Mouse (Mus musculus): ENCODE measurements around the gene Crk. TPM values are rescaled to one million over a fixed set of nuclear protein-coding genes. Genes with fewer than 3 reads are reported as not detected.

Crk gene
- polyA plus RNA-seq (2016; fragmentation: Nextera tagmentation; extraction: Ambion mirVana): 50.2 and 53.6 TPM in 2 replicates

- H3K4me2 ChIP-seq: peak within 1 kb of the TSS; percentile 81
- peaks cover 42% of the 10 kb centered on the region for H3K4me1 ChIP-seq
- WGBS (ENCODE audit: insufficient replicate concordance): under 1% methylated on average over 53 of the region's 55 CpGs
- H3K36me3 ChIP-seq: peaks cover 28% of the 10 kb centered on the region
- peak within 1 kb of the TSS; percentile 95 for H3K4me3 ChIP-seq
- ATAC-seq: peak; percentile 98
- H3K9ac ChIP-seq: peak within 1 kb of the TSS; percentile 95
- H3K27me3 ChIP-seq (replicated peaks): no peaks in the 10 kb centered on the region
- H3K27ac ChIP-seq: peak within 1 kb of the TSS; percentile 93
- no peaks in the 10 kb centered on the region for H3K9me3 ChIP-seq (replicated peaks)
Measured at GRCm38 (mm10) chr11:75678747-75679438, at the start of gene Crk. Crk (plus strand) TSS chr11:75679259.

- Histone ChIP-seq H3K27me3 (replicated peaks) (no peaks in the 10 kb centered on the region), H3K4me3 (peak overlapping the region; percentile 83), H3K9me3 (replicated peaks) (no peaks in the 10 kb centered on the region), H3K9ac (peak overlapping the region; percentile 81), H3K36me3 (peaks cover 52% of the 10 kb centered on the region), H3K4me2 (peak overlapping the region; percentile 74), H3K27ac (peak overlapping the region; percentile 84), H3K4me1 (peaks cover 34% of the 10 kb centered on the region)
- WGBS (ENCODE audit: insufficient replicate concordance): 8% methylated on average over 5 of the region's 5 CpGs
- no peak for ATAC-seq
Measured at GRCm38 (mm10) chr11:75630098-75630497, 49.0 kb upstream of the Crk start.

GRCm38 (mm10) chr11:75630645-75631229 lies 48.3 kb upstream of the Crk start, which contains the start of gene Inpp5k:
Inpp5k (plus strand) TSS chr11:75630988.
- Histone ChIP-seq H3K4me2 (peak within 1 kb of the TSS; percentile 74), H3K27ac (peak within 1 kb of the TSS; percentile 84), H3K27me3 (replicated peaks) (no peaks in the 10 kb centered on the region), H3K4me3 (peak within 1 kb of the TSS; percentile 83), H3K9me3 (replicated peaks) (no peaks in the 10 kb centered on the region), H3K9ac (peak within 1 kb of the TSS; percentile 81), H3K4me1 (peaks cover 34% of the 10 kb centered on the region), H3K36me3 (peaks cover 52% of the 10 kb centered on the region)
- peak; percentile 100 for ATAC-seq
- WGBS (ENCODE audit: insufficient replicate concordance): under 1% methylated on average over 53 of the region's 53 CpGs

- peak overlapping the region; percentile 83 for H3K4me3 ChIP-seq
- no peaks in the 10 kb centered on the region for H3K9me3 ChIP-seq (replicated peaks)
- H3K27me3 ChIP-seq (replicated peaks): no peaks in the 10 kb centered on the region
- ATAC-seq: no peak
- H3K36me3 ChIP-seq: peaks cover 43% of the 10 kb centered on the region
- H3K4me2 ChIP-seq: peak overlapping the region; percentile 74
- H3K27ac ChIP-seq: no peak overlapping the region
- 16% methylated on average over 13 of the region's 13 CpGs for WGBS (ENCODE audit: insufficient replicate concordance)
- H3K4me1 ChIP-seq: peaks cover 32% of the 10 kb centered on the region
- H3K9ac ChIP-seq: peak overlapping the region; percentile 81
Measured at GRCm38 (mm10) chr11:75631561-75632225, 47.4 kb upstream of the Crk start.

- Histone ChIP-seq H3K9ac (no peak overlapping the region), H3K27ac (no peak overlapping the region), H3K27me3 (replicated peaks) (no peaks in the 10 kb centered on the region), H3K4me1 (peaks cover 26% of the 10 kb centered on the region), H3K9me3 (replicated peaks) (no peaks in the 10 kb centered on the region), H3K36me3 (peaks cover 42% of the 10 kb centered on the region), H3K4me2 (peak overlapping the region; percentile 74; the same call in 1 of the 2 replicates), H3K4me3 (no peak overlapping the region)
- no peak for ATAC-seq
- WGBS (ENCODE audit: insufficient replicate concordance): 85% methylated on average over 5 of the region's 5 CpGs
Measured at GRCm38 (mm10) chr11:75632921-75633320, 46.1 kb upstream of the Crk start.

- no peak overlapping the region for H3K9ac ChIP-seq
- WGBS (ENCODE audit: insufficient replicate concordance): 69% methylated on average over 3 of the region's 3 CpGs
- peaks cover 20% of the 10 kb centered on the region for H3K4me1 ChIP-seq
- ATAC-seq: no peak
- H3K36me3 ChIP-seq: peaks cover 39% of the 10 kb centered on the region
- no peaks in the 10 kb centered on the region for H3K9me3 ChIP-seq (replicated peaks)
- no peaks in the 10 kb centered on the region for H3K27me3 ChIP-seq (replicated peaks)
- peak overlapping the region; percentile 11; the same call in 1 of the 2 replicates for H3K27ac ChIP-seq
- H3K4me3 ChIP-seq: no peak overlapping the region
- no peak overlapping the region for H3K4me2 ChIP-seq
Measured at GRCm38 (mm10) chr11:75634801-75635200, 44.3 kb upstream of the Crk start.

- peaks cover 15% of the 10 kb centered on the region for H3K4me1 ChIP-seq
- H3K27ac ChIP-seq: no peak overlapping the region
- WGBS (ENCODE audit: insufficient replicate concordance): 68% methylated on average over 11 of the region's 11 CpGs
- H3K9ac ChIP-seq: no peak overlapping the region
- no peak overlapping the region for H3K4me3 ChIP-seq
- H3K36me3 ChIP-seq: peaks cover 39% of the 10 kb centered on the region
- ATAC-seq: no peak
- H3K9me3 ChIP-seq (replicated peaks): no peaks in the 10 kb centered on the region
- H3K4me2 ChIP-seq: no peak overlapping the region
- no peaks in the 10 kb centered on the region for H3K27me3 ChIP-seq (replicated peaks)
Measured at GRCm38 (mm10) chr11:75635315-75635714, 43.7 kb upstream of the Crk start.

- WGBS (ENCODE audit: insufficient replicate concordance): 80% methylated on average over 5 of the region's 5 CpGs
- ATAC-seq: no peak
- H3K9ac ChIP-seq: no peak overlapping the region
Measured at GRCm38 (mm10) chr11:75643323-75643722, 35.7 kb upstream of the Crk start.

GRCm38 (mm10) chr11:75644684-75645083 lies 34.4 kb upstream of the Crk start:
- H3K4me2 ChIP-seq: no peak overlapping the region
- no peak overlapping the region for H3K4me3 ChIP-seq
- no peak overlapping the region for H3K27ac ChIP-seq
- ATAC-seq: no peak
- 41% methylated on average over 9 of the region's 9 CpGs for WGBS (ENCODE audit: insufficient replicate concordance)
- H3K36me3 ChIP-seq: peaks cover 12% of the 10 kb centered on the region; the same call in 1 of the 2 replicates
- H3K9me3 ChIP-seq (replicated peaks): no peaks in the 10 kb centered on the region
- H3K4me1 ChIP-seq: peaks cover 13% of the 10 kb centered on the region
- H3K27me3 ChIP-seq (replicated peaks): no peaks in the 10 kb centered on the region
- H3K9ac ChIP-seq: no peak overlapping the region

More at GRCm38 (mm10) chr11:75643323-75643722, 35.7 kb upstream of the Crk start:
- Histone ChIP-seq H3K27ac (no peak overlapping the region), H3K9me3 (replicated peaks) (no peaks in the 10 kb centered on the region), H3K4me2 (no peak overlapping the region), H3K36me3 (peaks cover 12% of the 10 kb centered on the region; the same call in 1 of the 2 replicates), H3K4me1 (peaks cover 4% of the 10 kb centered on the region; the same call in 1 of the 2 replicates), H3K4me3 (no peak overlapping the region), H3K27me3 (replicated peaks) (no peaks in the 10 kb centered on the region)

GRCm38 (mm10) chr11:75647681-75648211 lies 31.3 kb upstream of the Crk start:
- Histone ChIP-seq H3K4me2 (no peak overlapping the region), H3K9ac (no peak overlapping the region), H3K4me3 (no peak overlapping the region), H3K27ac (peak overlapping the region; percentile 61; the same call in 1 of the 2 replicates), H3K36me3 (peaks cover 8% of the 10 kb centered on the region; the same call in 1 of the 2 replicates), H3K4me1 (peaks cover 40% of the 10 kb centered on the region), H3K9me3 (replicated peaks) (no peaks in the 10 kb centered on the region), H3K27me3 (replicated peaks) (no peaks in the 10 kb centered on the region)
- WGBS (ENCODE audit: insufficient replicate concordance): 70% methylated on average over 6 of the region's 6 CpGs
- ATAC-seq: no peak

GRCm38 (mm10) chr11:75649155-75649561 lies 29.9 kb upstream of the Crk start:
- 34% methylated on average over 4 of the region's 4 CpGs for WGBS (ENCODE audit: insufficient replicate concordance)
- H3K4me1 ChIP-seq: peaks cover 54% of the 10 kb centered on the region
- ATAC-seq: no peak

More at GRCm38 (mm10) chr11:75649155-75649561, 29.9 kb upstream of the Crk start:
- Histone ChIP-seq H3K9ac (no peak overlapping the region), H3K36me3 (peaks cover 8% of the 10 kb centered on the region; the same call in 1 of the 2 replicates), H3K27me3 (replicated peaks) (no peaks in the 10 kb centered on the region), H3K27ac (peak overlapping the region; percentile 61), H3K9me3 (replicated peaks) (no peaks in the 10 kb centered on the region), H3K4me3 (no peak overlapping the region), H3K4me2 (no peak overlapping the region)
